Mouse (Mus musculus) frontal cortex, adult (tissue): ENCODE results near the gene Limk2.

Experiments used
- ATAC-seq: cut with Nextera tagmentation; 2 replicates; pipeline ENCODE4 v1.9.2; 2017; ENCODE audit warnings: mild to moderate bottlenecking, moderate library complexity, mixed read lengths; ENCODE audit not compliant: low TSS enrichment

Limk2 gene

GRCm38 (mm10) chr11:3408997-3409732 is at the start of gene Limk2:
Gene Limk2 (minus strand): TSS chr11:3409189.
- ATAC-seq: peak; percentile 74

GRCm38 (mm10) chr11:3458428-3459104 is 49.6 kb upstream of the Limk2 start:
- ATAC-seq: no peak

- no peak for ATAC-seq
Measured at GRCm38 (mm10) chr11:3456354-3456753, 47.4 kb upstream of the Limk2 start.

GRCm38 (mm10) chr11:3454506-3454905 is 45.5 kb upstream of the Limk2 start:
- ATAC-seq: no peak

GRCm38 (mm10) chr11:3453467-3453866 is 44.5 kb upstream of the Limk2 start:
- no peak for ATAC-seq

- ATAC-seq: no peak
Measured at GRCm38 (mm10) chr11:3452769-3453168, 43.8 kb upstream of the Limk2 start.

GRCm38 (mm10) chr11:3452167-3452639 is 43.2 kb upstream of the Limk2 start, which contains the start of gene Rnf185:
Gene Rnf185 (minus strand): TSS chr11:3452363.
- peak; percentile 97 for ATAC-seq

GRCm38 (mm10) chr11:3451701-3452163 is 42.7 kb upstream of the Limk2 start:
- peak; percentile 50 for ATAC-seq

- ATAC-seq: no peak
Measured at GRCm38 (mm10) chr11:3444875-3445274, 35.9 kb upstream of the Limk2 start.

GRCm38 (mm10) chr11:3443091-3443490 is 34.1 kb upstream of the Limk2 start:
- no peak for ATAC-seq

- ATAC-seq: no peak
Measured at GRCm38 (mm10) chr11:3442677-3443076, 33.7 kb upstream of the Limk2 start.

GRCm38 (mm10) chr11:3441696-3442443 is 32.9 kb upstream of the Limk2 start:
- no peak for ATAC-seq

GRCm38 (mm10) chr11:3437621-3438020 is 28.6 kb upstream of the Limk2 start:
- ATAC-seq: no peak

- ATAC-seq: no peak
Measured at GRCm38 (mm10) chr11:3433809-3434208, 24.8 kb upstream of the Limk2 start.

- ATAC-seq: no peak
Measured at GRCm38 (mm10) chr11:3431976-3432603, 23.1 kb upstream of the Limk2 start.

GRCm38 (mm10) chr11:3431515-3431914 is 22.5 kb upstream of the Limk2 start:
- no peak for ATAC-seq

GRCm38 (mm10) chr11:3428632-3429031 is 19.6 kb upstream of the Limk2 start:
- ATAC-seq: no peak

- no peak for ATAC-seq
Measured at GRCm38 (mm10) chr11:3427697-3428230, 18.8 kb upstream of the Limk2 start.

GRCm38 (mm10) chr11:3422242-3422641 is 13.3 kb upstream of the Limk2 start:
- ATAC-seq: no peak

GRCm38 (mm10) chr11:3418741-3419140 is 9.8 kb upstream of the Limk2 start:
- ATAC-seq: no peak

GRCm38 (mm10) chr11:3417795-3418194 is 8.8 kb upstream of the Limk2 start:
- no peak for ATAC-seq

- ATAC-seq: peak; percentile 57
Measured at GRCm38 (mm10) chr11:3416399-3416798, 7.4 kb upstream of the Limk2 start.
